8 mouse cellular contexts compared by ENCODE assay signal in genomic region chrX:48034144-48035113, GRCm38 (mm10). TPM values are rescaled to one million over a fixed set of nuclear protein-coding genes. Genes with fewer than 3 reads are reported as not detected.
A peak's percentile ranks its signal among the peaks of the same experiment; 100 is the strongest.
DNase-seq lines count a peak whose midpoint lies in the region; ATAC-seq and TF ChIP-seq lines count a peak whose summit lies in the region.

Gene Apln, minus strand, starts transcription at chrX:48034853.

- peak within 1 kb of the TSS; percentile 71 for H3K4me2 ChIP-seq in forebrain, postnatal 0 days (ENCODE audit: low read depth)
- peak within 1 kb of the TSS; percentile 76 for H3K4me2 ChIP-seq in limb, embryonic 11.5 days (ENCODE audit: low read depth, severe bottlenecking)
- H3K4me2 ChIP-seq in midbrain, embryonic 13.5 days (replicated peaks), result peak within 1 kb of the TSS; percentile 64

- no peaks in the 10 kb centered on the region for H3K36me3 ChIP-seq in forebrain, postnatal 0 days (ENCODE audit: insufficient read depth)
- no peaks in the 10 kb centered on the region for H3K36me3 ChIP-seq in limb, embryonic 11.5 days (ENCODE audit: control insufficient read depth, insufficient read depth, low read length)
- H3K36me3 ChIP-seq in midbrain, embryonic 13.5 days, result no peaks in the 10 kb centered on the region

- no peak within 1 kb of the TSS for H3K27ac ChIP-seq in forebrain, postnatal 0 days (ENCODE audit: low read depth, low read length)
- no peak within 1 kb of the TSS for H3K27ac ChIP-seq in limb, embryonic 11.5 days (replicated peaks; ENCODE audit: low read depth, low read length)
- H3K27ac ChIP-seq in midbrain, embryonic 13.5 days, result no peak within 1 kb of the TSS

- peak within 1 kb of the TSS; percentile 43 for H3K4me3 ChIP-seq in forebrain, postnatal 0 days (ENCODE audit: low read depth, low read length)
- H3K4me3 ChIP-seq in limb, embryonic 11.5 days (ENCODE audit: low read depth, low read length), result peak within 1 kb of the TSS; percentile 46
- H3K4me3 ChIP-seq in midbrain, embryonic 13.5 days (replicated peaks), result peak within 1 kb of the TSS; percentile 45

- WGBS in forebrain, postnatal 0 days, result 29% methylated on average over 71 of the region's 73 CpGs
- 23% methylated on average over 53 of the region's 73 CpGs for WGBS in limb, embryonic 11.5 days
- 22% methylated on average over 68 of the region's 73 CpGs for WGBS in midbrain, embryonic 13.5 days

- no peak for TF ChIP-seq CTCF in forebrain, postnatal 0 days (IDR thresholded peaks at IDR 0.05; ENCODE audit: low read depth)

- no peaks in the 10 kb centered on the region for H3K27me3 ChIP-seq in forebrain, postnatal 0 days (ENCODE audit: insufficient read depth, low read length)
- H3K27me3 ChIP-seq in limb, embryonic 11.5 days (ENCODE audit: control insufficient read depth, insufficient read depth, low read length), result no peaks in the 10 kb centered on the region
- peaks cover 35% of the 10 kb centered on the region for H3K27me3 ChIP-seq in midbrain, embryonic 13.5 days

- peak within 1 kb of the TSS; percentile 44 for H3K9ac ChIP-seq in forebrain, postnatal 0 days
- H3K9ac ChIP-seq in limb, embryonic 11.5 days (ENCODE audit: low read length), result peak within 1 kb of the TSS; percentile 67
- peak within 1 kb of the TSS; percentile 61 for H3K9ac ChIP-seq in midbrain, embryonic 13.5 days (replicated peaks)

- ATAC-seq in forebrain, postnatal 0 days, result peak; percentile 67
- peak; percentile 67; the same call in 1 of the 2 replicates for ATAC-seq in limb, embryonic 11.5 days (ENCODE audit: insufficient number of reproducible peaks, low FRiP score, low TSS enrichment, low read depth)
- ATAC-seq in midbrain, embryonic 13.5 days, result peak; percentile 81

- DNase-seq in layer of hippocampus, adult 11-12 months (ENCODE audit: low spot score), result peak; percentile 13
- DNase-seq in layer of hippocampus, adult 9-10 months (ENCODE audit: low spot score), result no peak
- DNase-seq in cerebellum, adult 11-12 months, result peak; percentile 60
- DNase-seq in forebrain, postnatal 0 days, result peak; percentile 35
- DNase-seq in induced T-regulatory cell, adult 2 months (ENCODE audit: low read depth), result peak; percentile 21
- DNase-seq in limb, embryonic 11.5 days (ENCODE audit: low spot score), result peak; percentile 58
- DNase-seq in testis, postnatal 14 days (ENCODE audit: low spot score), result peak; percentile 26

- H3K4me1 ChIP-seq in forebrain, postnatal 0 days (ENCODE audit: insufficient read depth), result no peaks in the 10 kb centered on the region
- no peaks in the 10 kb centered on the region for H3K4me1 ChIP-seq in limb, embryonic 11.5 days (ENCODE audit: control insufficient read depth, insufficient read depth, low read length)
- H3K4me1 ChIP-seq in midbrain, embryonic 13.5 days (replicated peaks), result peaks cover 6% of the 10 kb centered on the region; the same call in 1 of the 2 replicates

- H3K9me3 ChIP-seq in forebrain, postnatal 0 days (ENCODE audit: low read length), result no peaks in the 10 kb centered on the region
- no peaks in the 10 kb centered on the region for H3K9me3 ChIP-seq in limb, embryonic 11.5 days (ENCODE audit: control insufficient read depth, low read length)
- no peaks in the 10 kb centered on the region; the same call in 1 of the 2 replicates for H3K9me3 ChIP-seq in midbrain, embryonic 13.5 days

RNA-seq across cellular contexts. Expression of gene Apln, which starts in this region (rescaled TPM):
- total RNA-seq in forebrain, postnatal 0 days (2014; rRNA removed), result 6.0 and 8.0 TPM in 2 replicates
- polyA plus RNA-seq in forebrain, postnatal 0 days (2015; fragmentation: Nextera tagmentation; extraction: Ambion mirVana), result 1.7 and 2.3 TPM in 2 replicates
- polyA plus RNA-seq in limb, embryonic 11.5 days (2014; fragmentation: Nextera tagmentation; extraction: Ambion mirVana), result 3.3 and 4.8 TPM in 2 replicates
- polyA plus RNA-seq in midbrain, embryonic 13.5 days (2015; fragmentation: Nextera tagmentation; extraction: Ambion mirVana), result 3.3 and 4.0 TPM in 2 replicates
